Mouse (Mus musculus) thymus, adult 2 months (tissue): ENCODE results near the gene Pdcd7. TPM values are rescaled to one million over a fixed set of nuclear protein-coding genes. Genes with fewer than 3 reads are reported as not detected.

Experiments used
- DNase-seq: peaks from one replicate; pipeline ENCODE4 v3.0.0; 2021
- H3K27ac ChIP-seq: fragments of 200-500 bp; 2 replicates; pipeline ENCODE4 v1.5.1; 2012; ENCODE audit warnings: low read length, control low read depth; ENCODE audit not compliant: control insufficient read depth, insufficient read depth
- H3K27me3 ChIP-seq: fragments of 200-500 bp; 2 replicates; pipeline ENCODE4 v1.6.1; 2012; ENCODE audit warnings: mild to moderate bottlenecking, low read length, moderate library complexity, mixed read lengths; ENCODE audit not compliant: control insufficient read depth, insufficient read depth
- H3K36me3 ChIP-seq: fragments of 200-500 bp; 2 replicates; pipeline ENCODE4 v1.6.1; 2012; ENCODE audit warnings: mild to moderate bottlenecking, low read length, moderate library complexity; ENCODE audit not compliant: control insufficient read depth, insufficient read depth
- H3K4me1 ChIP-seq: fragments of 200-500 bp; replicated peaks from 2 replicates; pipeline ENCODE4 v1.6.1; 2012; ENCODE audit warnings: low read length; ENCODE audit not compliant: control insufficient read depth, insufficient read depth
- H3K4me3 ChIP-seq: fragments of 200-500 bp; 2 replicates; pipeline ENCODE4 v1.5.1; 2012; ENCODE audit warnings: mild to moderate bottlenecking, low read length, control low read depth, moderate library complexity; ENCODE audit not compliant: control insufficient read depth, insufficient read depth
- CTCF ChIP-seq: fragments of 200-500 bp; IDR thresholded peaks from 2 replicates; pipeline ENCODE4 v1.5.1; 2012; ENCODE audit warnings: mild to moderate bottlenecking, control low read depth, low read length, moderate library complexity, borderline replicate concordance; ENCODE audit not compliant: control insufficient read depth, poor library complexity, insufficient read depth; ENCODE audit errors: extremely low read depth
- POLR2A ChIP-seq: fragments of 200-500 bp; IDR thresholded peaks from 2 replicates; pipeline ENCODE4 v1.6.1; 2012; ENCODE audit warnings: mild to moderate bottlenecking, low read length, control low read depth, moderate library complexity; ENCODE audit not compliant: control insufficient read depth, poor library complexity, insufficient read depth; ENCODE audit errors: extremely low read depth
- WGBS: fragments of 180-500 bp; shearing (Covaris S2); methylation state at CpG from one replicate; pipeline ENCODE4 v1.1.7; 2018; 5-methylcytosine and 5-hydroxymethylcytosine counted together
- polyA plus RNA-seq: library from polyadenylated mRNA; depleted of rRNA; stranded (reverse); fragments of >200 nt; gene quantifications from 2 replicates; pipeline ENCODE4 v1.2.3, GENCODE M21; 2012; rRNA removed

Gene Pdcd7
- 23.3 and 29.2 TPM in 2 replicates for polyA plus RNA-seq

- no peaks in the 10 kb centered on the region for H3K27me3 ChIP-seq
- H3K36me3 ChIP-seq = no peaks in the 10 kb centered on the region
- TF ChIP-seq POLR2A = peak; percentile 59; the same call in 1 of the 2 replicates
- TF ChIP-seq CTCF = no peak
- DNase-seq = peak; percentile 93
- peak within 1 kb of the TSS; percentile 98 for H3K4me3 ChIP-seq
- peak within 1 kb of the TSS; percentile 43; the same call in 1 of the 2 replicates for H3K27ac ChIP-seq
- WGBS = under 1% methylated on average over 59 of the region's 59 CpGs
- peaks cover 4% of the 10 kb centered on the region; the same call in 1 of the 2 replicates for H3K4me1 ChIP-seq
These were observed at the start of gene Pdcd7 for GRCm38 (mm10) chr9:65345854-65346475. TSS of gene Pdcd7 (plus strand) at chr9:65346104.

GRCm38 (mm10) chr9:65297056-65297455 is 48.8 kb upstream of the Pdcd7 start:
- peaks cover 25% of the 10 kb centered on the region for H3K36me3 ChIP-seq
- peaks cover 5% of the 10 kb centered on the region for H3K4me1 ChIP-seq
- no peak for DNase-seq
- no peak overlapping the region for H3K27ac ChIP-seq
- TF ChIP-seq POLR2A (no peak), CTCF (no peak)
- H3K4me3 ChIP-seq = no peak overlapping the region
- H3K27me3 ChIP-seq = no peaks in the 10 kb centered on the region
- WGBS = 99% methylated on average over 2 of the region's 2 CpGs

GRCm38 (mm10) chr9:65298761-65299160 is 47.1 kb upstream of the Pdcd7 start:
- Histone ChIP-seq H3K27me3 (no peaks in the 10 kb centered on the region), H3K4me3 (no peak overlapping the region), H3K36me3 (peaks cover 42% of the 10 kb centered on the region), H3K27ac (no peak overlapping the region), H3K4me1 (peaks cover 5% of the 10 kb centered on the region; the same call in 1 of the 2 replicates)
- no peak for DNase-seq
- WGBS = 92% methylated on average over 3 of the region's 3 CpGs
- no peak for TF ChIP-seq CTCF
- no peak for TF ChIP-seq POLR2A

GRCm38 (mm10) chr9:65299650-65300049 is 46.3 kb upstream of the Pdcd7 start:
- Histone ChIP-seq H3K4me3 (no peak overlapping the region), H3K4me1 (peaks cover 4% of the 10 kb centered on the region; the same call in 1 of the 2 replicates), H3K27ac (no peak overlapping the region), H3K27me3 (no peaks in the 10 kb centered on the region), H3K36me3 (peaks cover 49% of the 10 kb centered on the region)
- no peak for TF ChIP-seq POLR2A
- TF ChIP-seq CTCF = no peak
- DNase-seq = no peak
- WGBS = 99% methylated on average over 7 of the region's 7 CpGs

- H3K4me1 ChIP-seq = no peaks in the 10 kb centered on the region
- no peak overlapping the region for H3K4me3 ChIP-seq
- no peak overlapping the region for H3K27ac ChIP-seq
- H3K36me3 ChIP-seq = peaks cover 57% of the 10 kb centered on the region
- TF ChIP-seq CTCF = no peak
- no peak for TF ChIP-seq POLR2A
- H3K27me3 ChIP-seq = no peaks in the 10 kb centered on the region
- DNase-seq = no peak
- 98% methylated on average over 4 of the region's 4 CpGs for WGBS
These were observed 43.4 kb upstream of the Pdcd7 start for GRCm38 (mm10) chr9:65302327-65302983.

- TF ChIP-seq CTCF (no peak), POLR2A (no peak)
- WGBS = 91% methylated on average over 4 of the region's 4 CpGs
- no peak overlapping the region for H3K27ac ChIP-seq
- DNase-seq = no peak
- no peak overlapping the region for H3K4me3 ChIP-seq
- H3K27me3 ChIP-seq = no peaks in the 10 kb centered on the region
- no peaks in the 10 kb centered on the region for H3K4me1 ChIP-seq
- peaks cover 62% of the 10 kb centered on the region for H3K36me3 ChIP-seq
These were observed 42.3 kb upstream of the Pdcd7 start for GRCm38 (mm10) chr9:65303586-65303985.
